Mouse (Mus musculus): ENCODE measurements around the gene Gzmm.

The Gzmm gene

DNA sequence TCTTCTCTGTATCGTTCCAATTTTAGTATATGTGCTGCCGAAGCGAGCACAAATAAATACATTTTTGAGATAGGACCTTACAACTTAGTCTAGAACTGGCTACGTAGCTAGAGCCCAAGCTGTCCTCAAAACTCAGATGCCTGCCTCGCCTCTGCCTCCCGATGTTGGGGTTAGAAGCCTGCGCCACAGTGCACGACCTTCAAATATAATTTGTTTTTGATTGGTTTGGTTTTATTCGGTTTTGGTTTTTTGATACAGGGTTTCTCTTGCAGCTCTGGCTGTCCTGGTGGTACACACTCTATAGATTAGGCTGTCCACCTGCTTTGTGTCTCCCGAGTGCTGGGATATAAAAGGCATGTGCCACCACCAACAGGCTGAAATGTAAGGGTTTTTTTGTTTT lies 14.7 kb downstream of the Gzmm start:
- no peak for DNase-seq (ENCODE audit: low spot score)

DNA sequence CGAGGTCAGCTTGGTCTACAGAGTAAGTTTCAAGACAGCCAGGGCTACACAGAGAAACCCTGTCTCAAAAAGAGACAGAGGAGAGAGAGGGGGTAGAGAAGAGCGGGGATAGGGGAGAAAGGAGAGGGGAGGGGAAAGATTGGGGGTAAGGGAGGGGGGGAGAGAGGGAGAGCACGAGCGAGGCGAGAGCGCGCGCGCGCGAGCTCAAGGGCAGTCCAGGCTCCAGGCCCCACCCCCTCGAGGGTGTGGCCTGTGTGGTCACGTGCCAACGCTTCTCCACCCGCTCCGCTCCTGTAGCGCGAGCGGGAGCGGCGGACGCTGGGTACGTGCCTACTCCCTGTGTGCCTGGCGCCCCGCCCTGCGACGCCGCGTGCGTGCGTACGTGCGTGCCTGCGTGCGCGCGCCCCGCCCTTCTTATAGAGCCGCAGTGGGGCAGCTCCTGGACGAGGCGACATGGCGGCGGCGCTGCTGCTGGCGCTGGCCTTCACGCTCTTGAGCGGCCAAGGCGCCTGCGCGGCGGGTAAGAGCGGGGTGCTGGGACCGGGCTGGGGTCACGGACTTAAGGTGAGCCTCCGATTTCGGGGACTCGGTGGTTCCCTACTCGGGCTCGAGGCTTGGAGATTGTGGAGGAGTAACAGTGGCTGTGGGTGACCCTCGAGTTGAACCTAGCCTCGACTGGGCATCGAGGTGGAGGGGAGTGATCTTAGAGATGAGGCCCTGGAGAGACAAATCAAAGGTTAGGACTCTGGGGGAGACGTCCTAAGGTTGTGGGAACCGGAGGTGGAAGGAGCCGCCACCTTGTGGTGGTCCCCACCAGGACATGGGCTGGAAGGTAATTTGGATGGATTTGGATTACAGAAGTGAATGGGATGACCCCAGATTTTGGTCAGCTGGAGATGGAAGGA lies 15.5 kb downstream of the Gzmm start, which contains the start of gene Bsg:
Gene Bsg (plus strand): TSS at position 427 of the 905 bp plus-strand sequence.
- peak; percentile 99 for DNase-seq (ENCODE audit: low spot score)

DNA sequence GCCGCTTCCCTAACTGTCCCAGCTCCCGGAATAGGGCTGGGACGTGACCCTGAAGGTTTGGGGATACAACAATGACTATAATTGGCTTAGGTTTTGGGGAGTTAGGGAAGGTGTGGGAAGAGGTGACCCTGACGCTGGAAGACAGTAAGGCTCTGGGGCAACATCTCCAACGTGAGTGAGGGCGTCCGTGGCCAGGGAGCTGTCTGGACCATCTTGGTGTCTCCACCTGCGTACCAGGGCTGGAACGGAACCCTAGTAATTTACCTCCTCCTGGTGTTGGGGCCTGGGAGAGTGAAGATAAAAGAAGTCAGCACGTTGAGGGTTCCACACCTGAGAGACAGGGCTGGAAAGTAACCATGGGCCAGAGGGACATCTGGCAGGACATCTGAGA lies 16.1 kb downstream of the Gzmm start:
- DNase-seq (ENCODE audit: low spot score) = no peak

- DNase-seq (ENCODE audit: low spot score) = no peak
Observed at GRCm38 (mm10) chr10:79705951-79706350, 17.1 kb downstream of the Gzmm start.

- no peak for DNase-seq (ENCODE audit: low spot score)
Observed at GRCm38 (mm10) chr10:79706406-79707094, 17.7 kb downstream of the Gzmm start.

DNA sequence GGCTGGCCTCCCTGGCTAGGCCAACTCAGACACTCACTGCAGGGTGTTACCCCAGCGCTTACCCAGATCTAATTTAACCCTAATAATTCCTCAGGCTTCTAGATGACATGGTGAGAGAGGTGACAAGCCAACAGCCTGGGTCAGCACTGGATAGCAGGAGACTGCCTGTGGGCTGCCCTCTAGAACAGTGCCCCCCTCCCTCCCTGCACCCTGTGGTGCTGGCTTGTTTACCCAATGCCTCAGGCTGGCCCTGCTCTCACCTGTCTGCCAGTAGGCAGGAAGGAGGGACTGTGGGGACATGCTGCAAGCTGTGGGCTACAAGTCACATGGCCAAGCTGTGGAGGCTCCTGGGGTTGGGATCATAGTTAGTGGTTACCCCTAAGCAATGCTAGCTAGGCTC lies 18.3 kb downstream of the Gzmm start:
- no peak for DNase-seq (ENCODE audit: low spot score)

DNA sequence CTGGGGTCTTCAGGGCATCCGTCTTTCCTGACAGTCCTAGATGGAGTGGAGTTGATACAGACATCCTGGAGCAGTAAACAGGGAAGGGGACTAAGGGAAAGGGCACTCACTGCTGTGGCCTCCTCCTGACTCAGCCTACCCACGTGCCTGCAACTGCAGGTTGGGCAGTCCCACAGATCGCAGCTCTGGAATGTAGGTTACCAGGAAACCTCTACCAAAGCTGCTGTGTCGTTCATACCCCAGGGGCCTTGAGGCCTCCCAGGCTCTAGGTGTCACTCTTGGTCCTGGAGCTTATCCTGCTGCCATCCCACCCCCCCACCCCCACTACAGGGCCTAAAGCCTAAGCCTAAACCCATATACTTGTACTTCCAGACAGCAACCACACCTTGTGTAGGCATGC lies 18.9 kb downstream of the Gzmm start:
- DNase-seq (ENCODE audit: low spot score) = no peak

DNA sequence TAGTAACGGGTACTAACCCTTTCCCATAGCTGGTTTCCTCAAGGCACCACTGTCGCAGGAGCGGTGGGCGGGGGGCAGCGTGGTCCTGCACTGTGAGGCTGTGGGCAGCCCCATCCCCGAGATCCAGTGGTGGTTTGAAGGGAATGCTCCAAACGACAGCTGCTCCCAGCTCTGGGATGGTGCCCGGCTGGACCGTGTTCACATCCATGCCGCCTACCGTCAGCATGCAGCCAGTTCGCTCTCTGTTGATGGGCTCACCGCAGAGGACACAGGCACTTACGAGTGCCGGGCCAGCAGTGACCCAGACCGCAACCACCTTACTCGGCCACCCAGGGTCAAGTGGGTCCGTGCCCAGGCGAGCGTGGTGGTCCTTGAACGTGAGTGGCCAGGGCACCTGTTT lies 19.8 kb downstream of the Gzmm start:
- DNase-seq (ENCODE audit: low spot score) = no peak

DNA sequence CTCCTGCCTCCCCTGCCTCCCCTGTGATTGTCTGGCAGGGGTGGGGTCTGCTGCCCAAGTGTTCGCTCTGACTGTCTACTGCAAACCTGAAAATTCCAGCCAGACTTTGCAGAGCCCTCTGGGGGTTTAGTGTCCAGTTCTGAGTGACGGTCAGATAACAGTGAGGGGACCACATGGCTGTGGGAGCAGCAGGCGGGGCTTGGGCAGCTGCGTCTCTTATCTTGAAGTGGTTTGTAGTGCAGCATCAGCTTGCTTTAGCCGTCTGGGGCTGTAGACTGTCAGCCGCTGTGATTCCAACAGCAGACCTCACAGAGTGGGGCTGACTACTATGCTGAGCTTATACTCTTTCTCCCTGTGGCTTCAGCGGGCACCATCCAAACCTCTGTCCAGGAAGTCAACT lies 20.5 kb downstream of the Gzmm start:
- DNase-seq (ENCODE audit: low spot score) = no peak

GRCm38 (mm10) chr10:79712029-79712428 lies 23.2 kb downstream of the Gzmm start:
- no peak for DNase-seq (ENCODE audit: low spot score)

- DNase-seq (ENCODE audit: low spot score) = no peak
Observed at GRCm38 (mm10) chr10:79712499-79713126, 23.8 kb downstream of the Gzmm start.

DNA sequence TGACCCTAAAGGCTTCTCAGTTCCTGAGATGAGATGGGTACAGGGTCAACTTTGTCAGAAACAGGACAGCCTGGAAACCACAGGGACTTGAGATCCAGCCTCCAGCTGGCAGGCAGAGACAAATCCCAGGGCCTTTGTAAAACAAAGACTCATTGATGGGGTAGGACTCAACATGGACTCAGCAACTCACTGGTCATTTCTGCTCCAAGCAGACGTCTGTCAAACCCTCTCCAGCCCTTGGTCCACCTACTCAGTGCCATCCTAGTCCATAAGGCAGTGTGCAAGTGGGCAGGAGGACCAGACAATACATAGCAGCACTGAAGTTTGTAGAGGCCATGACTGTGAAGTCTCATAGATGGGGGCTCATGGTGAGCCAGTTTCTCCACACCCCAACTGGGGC lies 24.3 kb downstream of the Gzmm start:
- DNase-seq (ENCODE audit: low spot score) = no peak

DNA sequence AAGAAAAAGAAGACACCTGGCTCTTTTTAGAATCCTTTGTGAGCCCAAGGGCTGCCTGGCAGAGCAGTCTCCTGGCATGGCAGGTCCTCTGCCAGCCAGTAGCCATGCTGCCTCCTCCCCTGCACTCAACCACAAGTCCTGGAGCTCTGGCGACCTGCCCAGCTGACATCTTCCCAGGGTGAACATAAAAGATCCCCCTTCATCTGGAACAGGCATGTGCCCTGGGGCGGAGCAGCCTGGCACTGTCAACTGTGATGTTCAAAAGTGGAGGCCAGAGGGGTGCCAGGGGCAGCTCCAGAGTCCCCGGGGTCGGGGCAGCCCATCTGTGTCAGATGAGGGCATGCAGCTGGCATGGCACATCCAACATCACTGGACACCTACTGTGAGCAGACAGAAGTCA lies 26.2 kb downstream of the Gzmm start:
- DNase-seq (ENCODE audit: low spot score) = no peak

DNA sequence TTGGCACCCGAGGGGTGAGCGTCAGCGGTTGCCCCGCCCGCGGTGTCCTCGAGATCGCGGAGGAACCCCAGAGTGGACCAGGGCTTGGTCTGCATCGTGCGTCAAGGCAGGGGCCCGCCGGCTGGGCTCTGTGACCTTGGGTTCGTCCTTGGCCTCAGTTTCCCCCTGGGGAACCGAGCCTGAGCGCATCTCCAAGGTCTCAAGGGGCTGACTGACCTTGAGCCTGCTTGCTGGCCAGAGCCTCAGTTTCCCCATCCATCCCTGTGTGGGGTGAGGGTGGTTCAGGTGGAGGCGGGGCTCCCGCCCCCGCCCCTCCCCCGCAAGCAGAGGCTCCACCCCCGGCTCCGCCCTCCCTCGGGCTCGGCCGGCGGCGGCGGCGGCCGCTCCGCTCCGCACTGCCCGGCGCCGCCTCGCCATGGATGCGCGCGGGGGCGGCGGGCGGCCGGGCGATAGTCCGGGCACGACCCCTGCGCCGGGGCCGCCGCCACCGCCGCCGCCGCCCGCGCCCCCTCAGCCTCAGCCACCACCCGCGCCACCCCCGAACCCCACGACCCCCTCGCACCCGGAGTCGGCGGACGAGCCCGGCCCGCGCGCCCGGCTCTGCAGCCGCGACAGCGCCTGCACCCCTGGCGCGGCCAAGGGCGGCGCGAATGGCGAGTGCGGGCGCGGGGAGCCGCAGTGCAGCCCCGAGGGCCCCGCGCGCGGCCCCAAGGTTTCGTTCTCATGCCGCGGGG lies 27.6 kb downstream of the Gzmm start, which contains the start of gene Hcn2:
Gene Hcn2 (plus strand): TSS at position 381 of the 734 bp plus-strand sequence.
- DNase-seq (ENCODE audit: low spot score) = no peak

DNA sequence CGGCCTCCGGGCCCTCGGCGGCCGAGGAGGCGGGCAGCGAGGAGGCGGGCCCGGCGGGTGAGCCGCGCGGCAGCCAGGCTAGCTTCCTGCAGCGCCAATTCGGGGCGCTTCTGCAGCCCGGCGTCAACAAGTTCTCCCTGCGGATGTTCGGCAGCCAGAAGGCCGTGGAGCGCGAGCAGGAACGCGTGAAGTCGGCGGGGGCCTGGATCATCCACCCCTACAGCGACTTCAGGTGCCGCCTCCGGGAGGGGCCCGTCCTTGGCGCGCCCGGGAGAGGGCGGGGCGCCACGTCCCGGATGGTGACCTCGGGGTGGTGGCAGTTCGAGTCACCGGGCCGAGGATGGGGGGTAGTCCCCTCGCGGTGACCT lies 28.2 kb downstream of the Gzmm start:
- no peak for DNase-seq (ENCODE audit: low spot score)

GRCm38 (mm10) chr10:79717640-79718357 lies 29.0 kb downstream of the Gzmm start:
- DNase-seq (ENCODE audit: low spot score) = peak; percentile 51

DNA sequence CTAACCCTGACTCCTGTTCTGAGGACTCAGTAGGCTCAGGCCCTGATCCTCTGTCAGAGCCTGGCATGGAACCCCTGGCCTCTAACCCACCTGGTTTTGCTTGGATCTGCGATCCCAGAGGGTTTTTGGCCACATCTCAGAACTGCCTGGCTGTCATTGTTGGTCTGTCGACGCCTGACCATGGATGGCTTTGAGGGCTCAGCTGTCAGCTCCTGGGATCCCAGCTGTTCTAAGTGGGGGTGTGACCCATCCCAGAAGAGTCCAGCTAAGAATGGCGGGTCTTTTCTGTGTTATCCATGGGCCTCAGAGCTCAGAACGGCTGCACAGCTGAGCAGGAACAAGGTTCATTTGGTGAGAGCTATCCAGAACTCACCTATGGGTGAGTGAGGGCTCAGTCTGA lies 32.3 kb downstream of the Gzmm start:
- no peak for DNase-seq (ENCODE audit: low spot score)

DNA sequence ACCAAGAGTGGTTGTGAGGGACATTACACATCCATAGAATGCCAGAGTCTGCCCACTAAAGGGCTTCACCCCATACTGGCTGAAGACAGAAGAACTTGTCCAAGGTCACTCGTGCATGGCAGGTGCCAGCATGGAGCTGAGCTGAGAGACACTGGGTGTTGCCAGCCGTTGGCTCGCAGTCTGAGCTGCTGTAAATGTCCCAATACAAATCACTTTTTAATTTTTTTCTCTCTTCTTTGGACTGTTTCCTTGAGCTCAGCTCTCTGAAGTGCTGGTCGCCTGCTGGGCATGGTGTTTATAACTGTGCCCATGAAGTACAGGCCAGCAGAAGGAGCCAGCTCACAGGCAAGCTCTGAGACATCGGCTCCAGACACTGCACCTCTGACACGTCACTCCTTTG lies 34.2 kb downstream of the Gzmm start:
- DNase-seq (ENCODE audit: low spot score) = no peak

- DNase-seq (ENCODE audit: low spot score) = no peak
Observed at GRCm38 (mm10) chr10:79723692-79724091, 34.9 kb downstream of the Gzmm start.

- no peak for DNase-seq (ENCODE audit: low spot score)
Observed at GRCm38 (mm10) chr10:79726090-79726489, 37.3 kb downstream of the Gzmm start.
